Mouse (Mus musculus): ENCODE data around the gene Olfr575.

Olfr575 gene

DNA sequence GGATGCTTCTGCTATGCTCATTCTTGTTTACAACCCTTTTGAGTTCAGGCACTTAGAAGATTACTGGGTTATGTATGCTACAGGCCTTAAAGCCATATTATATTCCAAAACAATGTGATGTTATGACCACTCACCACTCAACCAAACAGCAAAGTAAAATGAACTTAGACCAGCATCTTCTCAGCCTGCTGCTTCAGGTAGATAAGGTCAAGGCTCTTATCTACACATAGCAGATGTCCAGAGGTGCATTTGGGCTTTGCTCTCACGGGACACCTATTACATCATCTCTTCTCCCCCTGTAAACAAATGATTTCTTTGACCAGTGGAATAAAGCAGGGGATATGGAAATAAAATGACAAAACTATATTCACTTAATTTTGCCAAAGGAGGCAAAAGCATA, at the start of gene Olfr575:
Olfr575 (minus strand) TSS at position 183 of the 400 bp plus-strand sequence.
- no peak for DNase-seq (ENCODE audit: low read depth in 2 of 2, low spot score in 2 of 2)

- DNase-seq (ENCODE audit: low read depth in 2 of 2, low spot score in 2 of 2): no peak
Observed at GRCm38 (mm10) chr7:102989224-102989623, 30.6 kb upstream of the Olfr575 start, which contains the start of gene Olfr578. Gene Olfr578, minus strand, starts transcription at chr7:102989324.

- no peak for DNase-seq (ENCODE audit: low read depth in 2 of 2, low spot score in 2 of 2)
Observed at GRCm38 (mm10) chr7:102975843-102976242, 17.3 kb upstream of the Olfr575 start, which contains the start of gene Olfr577. Gene Olfr577, minus strand, starts transcription at chr7:102975943.

GRCm38 (mm10) chr7:102974399-102974798, 15.8 kb upstream of the Olfr575 start:
- no peak for DNase-seq (ENCODE audit: low read depth in 2 of 2, low spot score in 2 of 2)

GRCm38 (mm10) chr7:102962360-102962759, 3.8 kb upstream of the Olfr575 start, which contains the start of gene Olfr576:
Gene Olfr576, plus strand, starts transcription at chr7:102962660.
- no peak for DNase-seq (ENCODE audit: low read depth in 2 of 2, low spot score in 2 of 2)

DNA sequence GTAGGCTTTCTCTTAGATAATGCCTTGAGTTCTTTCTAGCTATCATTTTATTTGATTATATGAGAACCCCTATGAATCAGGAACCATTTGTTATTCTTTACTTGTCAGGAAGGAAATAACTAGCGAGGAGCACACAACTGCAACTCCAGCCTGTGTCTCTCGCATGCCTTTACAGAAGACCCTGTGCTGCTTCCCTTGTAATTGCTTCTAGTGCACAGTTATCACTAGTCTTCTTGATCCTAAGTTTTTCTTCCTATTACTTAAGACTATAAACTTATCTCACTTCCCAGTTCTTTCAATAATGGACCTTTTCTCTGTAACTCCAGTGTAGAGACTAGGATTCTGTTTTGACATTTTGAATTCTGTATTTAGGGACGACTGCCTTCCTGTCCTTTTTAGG, 438 bp downstream of the Olfr575 start:
- DNase-seq (ENCODE audit: low read depth in 2 of 2, low spot score in 2 of 2): no peak

- no peak for DNase-seq (ENCODE audit: low read depth in 2 of 2, low spot score in 2 of 2)
Observed at GRCm38 (mm10) chr7:102950732-102951131, 7.8 kb downstream of the Olfr575 start.

DNA sequence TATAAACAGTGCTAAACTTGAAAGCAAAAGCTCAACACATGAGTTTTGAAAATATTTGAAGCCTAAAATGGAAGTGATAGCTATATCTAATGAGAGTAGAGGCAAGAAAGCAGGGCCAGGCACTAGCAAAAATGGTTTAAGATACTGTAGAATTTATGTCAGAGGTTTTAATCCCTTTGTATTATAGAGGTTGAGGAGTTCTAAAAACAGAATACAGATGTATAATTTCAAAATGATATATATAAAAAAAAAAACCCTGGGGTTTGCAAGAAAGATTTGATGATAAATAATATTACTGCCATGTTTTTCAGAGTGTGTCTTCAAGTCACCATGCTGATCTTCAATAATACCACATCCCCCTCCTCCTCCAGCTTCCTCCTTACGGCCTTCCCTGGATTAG, 10.4 kb downstream of the Olfr575 start, which contains the start of gene Olfr574:
Olfr574 (plus strand) TSS at position 301 of the 400 bp plus-strand sequence.
- DNase-seq (ENCODE audit: low read depth in 2 of 2, low spot score in 2 of 2): no peak

DNA sequence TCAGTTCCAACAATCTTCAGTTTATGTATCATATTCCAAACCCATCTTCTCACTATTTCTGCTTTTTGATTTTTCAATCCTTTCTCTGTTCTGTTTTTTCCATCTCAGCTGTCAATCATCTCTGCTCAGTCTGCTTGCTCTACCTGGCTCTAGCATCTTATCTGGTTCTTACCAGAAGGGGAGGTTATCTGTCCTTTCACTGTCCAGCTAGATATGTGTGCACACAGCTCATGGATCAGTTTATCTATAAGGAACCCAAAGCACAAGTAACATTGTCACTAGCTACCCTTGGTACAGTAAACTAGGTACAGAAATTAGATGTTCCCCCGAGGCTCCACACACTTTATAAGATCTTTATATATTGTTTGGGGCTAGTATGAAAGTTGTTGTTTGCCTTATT, 15.2 kb downstream of the Olfr575 start:
- DNase-seq (ENCODE audit: low read depth in 2 of 2, low spot score in 2 of 2): no peak

DNA sequence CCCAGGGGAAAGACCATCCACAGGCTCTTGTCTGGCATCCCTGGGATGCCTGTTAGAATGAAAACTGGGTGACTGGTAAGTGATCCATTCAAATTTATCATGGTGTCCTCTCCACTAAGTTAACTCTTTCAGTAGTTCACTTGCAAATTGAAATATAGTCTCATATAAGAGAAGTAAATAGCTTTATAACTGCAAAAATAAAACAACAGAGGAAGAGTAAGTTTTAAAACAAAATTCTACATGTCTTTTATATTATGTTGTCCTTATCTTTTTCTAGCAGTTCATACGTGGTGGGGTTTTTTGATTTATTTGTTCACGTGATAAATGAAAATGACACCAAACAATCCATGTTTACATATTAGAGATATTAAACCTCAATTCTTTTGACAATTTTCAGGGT, 16.1 kb downstream of the Olfr575 start, which contains the start of gene Olfr573-ps1:
Olfr573-ps1 (minus strand) TSS at position 101 of the 400 bp plus-strand sequence.
- DNase-seq (ENCODE audit: low read depth in 2 of 2, low spot score in 2 of 2): no peak

DNA sequence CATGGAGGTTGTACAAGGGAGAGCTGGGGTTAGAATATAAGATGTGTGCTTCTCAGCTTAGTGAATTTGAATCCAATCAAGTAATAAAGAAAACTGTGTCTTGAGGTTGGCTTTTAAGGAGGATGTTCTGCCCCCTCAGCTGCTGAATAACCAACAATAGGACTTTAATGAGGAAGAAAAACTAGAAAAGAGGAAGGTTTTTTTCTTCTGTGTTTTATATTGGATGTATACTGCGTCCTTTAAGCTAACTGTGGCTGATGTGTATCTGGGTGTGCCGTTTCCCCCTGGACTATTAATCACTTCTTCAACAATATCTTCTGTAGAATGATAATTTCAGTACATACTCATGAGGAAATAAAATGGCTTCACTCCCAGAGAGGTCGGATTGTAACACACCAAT, 31.5 kb downstream of the Olfr575 start:
- DNase-seq (ENCODE audit: low read depth in 2 of 2, low spot score in 2 of 2): no peak

GRCm38 (mm10) chr7:102924109-102924508, 34.5 kb downstream of the Olfr575 start, which contains the start of gene Olfr572:
Gene Olfr572, plus strand, starts transcription at chr7:102924409.
- no peak for DNase-seq (ENCODE audit: low read depth in 2 of 2, low spot score in 2 of 2)

- no peak for DNase-seq (ENCODE audit: low read depth in 2 of 2, low spot score in 2 of 2)
Observed at GRCm38 (mm10) chr7:102919632-102920031, 38.9 kb downstream of the Olfr575 start.

GRCm38 (mm10) chr7:102917032-102917875, 41.3 kb downstream of the Olfr575 start, which contains the start of gene Olfr571:
Gene Olfr571, minus strand, starts transcription at chr7:102917536.
- no peak for DNase-seq (ENCODE audit: low read depth in 2 of 2, low spot score in 2 of 2)

- DNase-seq (ENCODE audit: low read depth in 2 of 2, low spot score in 2 of 2): no peak
Observed at GRCm38 (mm10) chr7:102916405-102916804, 42.2 kb downstream of the Olfr575 start.

DNA sequence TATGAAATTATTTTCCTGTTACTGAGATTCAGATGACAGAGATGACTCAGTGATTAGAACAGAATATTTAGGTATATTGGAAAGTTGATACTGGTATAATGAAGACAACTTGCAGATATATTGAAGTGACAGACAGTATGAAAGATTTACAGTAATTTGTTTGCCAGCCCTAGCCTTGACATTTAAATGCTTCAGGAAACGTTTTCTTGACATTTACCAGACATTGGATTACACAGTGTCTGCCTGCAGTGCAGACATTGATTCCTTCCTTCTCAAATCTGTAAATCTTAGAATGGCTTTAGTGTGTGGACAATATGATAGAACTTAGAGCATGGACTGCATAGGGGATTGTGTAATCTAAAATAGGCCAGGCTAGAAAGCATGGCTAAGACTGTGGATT, 43.3 kb downstream of the Olfr575 start:
- DNase-seq (ENCODE audit: low read depth in 2 of 2, low spot score in 2 of 2): no peak

All from CD8-positive naive resting alpha-beta T cell, adult 2 months (primary cell).